Comparison of ENCODE assay signal across 18 mouse cellular contexts in genomic region chr10:117671930-117672666, GRCm38 (mm10). TPM values are rescaled to one million over a fixed set of nuclear protein-coding genes. Genes with fewer than 3 reads are reported as not detected.
DNase-seq lines count a peak whose midpoint lies in the region; ATAC-seq and TF ChIP-seq lines count a peak whose summit lies in the region.
"Had no signal": no experiment of that assay in that cellular context is flagged by ENCODE, and none has a peak within 500 bp of the region (broad histone marks: within the 10 kb centered on the region; RNA-seq: fewer than 3 reads in every experiment).

No protein-coding gene starts in this region.

- peaks cover 42% of the 10 kb centered on the region for H3K4me1 ChIP-seq in limb, embryonic 15.5 days

- no peaks in the 10 kb centered on the region for H3K27me3 ChIP-seq in limb, embryonic 15.5 days
- H3K27me3 ChIP-seq: embryonic facial prominence, embryonic 15.5 days; hindbrain, embryonic 12.5 days; hindbrain, embryonic 15.5 days; Patski had no signal

- H3K27ac ChIP-seq in left cerebral cortex, adult 2 months = peak overlapping the region; percentile 34; the same call in 1 of the 2 replicates
- 0 out of 2 replicates have a peak overlapping the region, but pooled peaks have one; percentile 27 for H3K27ac ChIP-seq in limb, embryonic 15.5 days
- H3K27ac ChIP-seq: embryonic facial prominence, embryonic 15.5 days; gastrocnemius, adult 2 months; hindbrain, embryonic 12.5 days; hindbrain, embryonic 15.5 days had no signal

- H3K4me2 ChIP-seq in limb, embryonic 15.5 days = no peak overlapping the region
- H3K4me2 ChIP-seq: embryonic facial prominence, embryonic 15.5 days; heart, embryonic 11.5 days; hindbrain, embryonic 12.5 days; hindbrain, embryonic 15.5 days had no signal

- intact Hi-C loops in left cerebral cortex, adult 2 months (cut with DNase I) = loop anchor here (10.0 kb wide), 1 partner anchor 297 kb away; no protein-coding TSS in a partner anchor

- no peak overlapping the region for H3K4me3 ChIP-seq in left cerebral cortex, adult 2 months
- H3K4me3 ChIP-seq in limb, embryonic 15.5 days = no peak overlapping the region
- H3K4me3 ChIP-seq: embryonic facial prominence, embryonic 15.5 days; gastrocnemius, adult 2 months; hindbrain, embryonic 12.5 days; hindbrain, embryonic 15.5 days had no signal

- no peak for DNase-seq in left cerebral cortex, adult 2 months (ENCODE audit: extremely low spot score in 1 of 2, low spot score in 2 of 2)
- DNase-seq in left cerebral cortex, adult 11 months (ENCODE audit: low spot score) = no peak
- DNase-seq in 3T3-L1 (ENCODE audit: low read depth, low spot score) (peak; percentile 93), adipocyte (ENCODE audit: low spot score) (peak; percentile 96)
- DNase-seq in cerebellum, postnatal 25 days = no peak
- DNase-seq: adrenal gland, adult 2 months; adrenal gland, postnatal 14 days; embryo, embryonic 11 days; gastrocnemius, adult 2 months; gastrocnemius, postnatal 14 days; heart, adult 11 months had no signal

- no peaks in the 10 kb centered on the region for H3K36me3 ChIP-seq in limb, embryonic 15.5 days
- H3K36me3 ChIP-seq: embryonic facial prominence, embryonic 15.5 days; hindbrain, embryonic 12.5 days; hindbrain, embryonic 15.5 days had no signal

- ATAC-seq in limb, embryonic 15.5 days (ENCODE audit: insufficient number of reproducible peaks, low FRiP score, low TSS enrichment, low read depth) = no peak
- ATAC-seq: forebrain, postnatal 0 days; Patski had no signal

- 83% methylated on average over 13 of the region's 13 CpGs for WGBS in limb, embryonic 15.5 days

- H3K9ac ChIP-seq in limb, embryonic 15.5 days = no peak overlapping the region
- H3K9ac ChIP-seq: embryonic facial prominence, embryonic 15.5 days; forebrain, postnatal 0 days; hindbrain, embryonic 12.5 days; hindbrain, embryonic 15.5 days had no signal

- TF ChIP-seq CTCF in left cerebral cortex, adult 2 months (IDR thresholded peaks at IDR 0.05) = no peak

- H3K9me3 ChIP-seq in limb, embryonic 15.5 days = no peaks in the 10 kb centered on the region
- H3K9me3 ChIP-seq: embryonic facial prominence, embryonic 15.5 days; hindbrain, embryonic 12.5 days; hindbrain, embryonic 15.5 days had no signal

RNA-seq across cellular contexts. Expression of gene Mdm2, which starts 38.5 kb away (rescaled TPM):
- 10 to 100 TPM; 58.7 to 65.5 TPM for total RNA-seq in left cerebral cortex, adult 2 months (2021)
- polyA plus RNA-seq in limb, embryonic 15.5 days (2015; fragmentation: Nextera tagmentation; extraction: Ambion mirVana) = 40.2 and 43.8 TPM in 2 replicates

RNA-seq across cellular contexts. Expression of gene Cpm, which starts 42.8 kb away (rescaled TPM):
- 1 to 10 TPM; 5.2 to 5.3 TPM for total RNA-seq in left cerebral cortex, adult 2 months (2021)
- 69.8 and 72.6 TPM in 2 replicates for polyA plus RNA-seq in limb, embryonic 15.5 days (2015; fragmentation: Nextera tagmentation; extraction: Ambion mirVana)

Comparison
In these comparisons a context has a peak if more than half of its experiments do, and no peak if none do; other contexts are left out.
1. DNase-seq: peak in 3T3-L1 (single experiment) and adipocyte (single experiment); none in left cerebral cortex, adult 2 months (0 of 2), left cerebral cortex, adult 11 months (single experiment) and cerebellum, postnatal 25 days (0 of 2).